Mouse (Mus musculus) regulatory T cell (primary cell): Measurements from ENCODE around the gene Slc25a21.

Experiments used
- in situ Hi-C: fragments of 300-600 bp; cut with MboI, MseI; formaldehyde crosslinking; loops from one replicate; pipeline ENCODE4 v1.15.1; 2025; ENCODE audit warnings: high pct_unique_total_duplicates

Slc25a21 gene

DNA sequence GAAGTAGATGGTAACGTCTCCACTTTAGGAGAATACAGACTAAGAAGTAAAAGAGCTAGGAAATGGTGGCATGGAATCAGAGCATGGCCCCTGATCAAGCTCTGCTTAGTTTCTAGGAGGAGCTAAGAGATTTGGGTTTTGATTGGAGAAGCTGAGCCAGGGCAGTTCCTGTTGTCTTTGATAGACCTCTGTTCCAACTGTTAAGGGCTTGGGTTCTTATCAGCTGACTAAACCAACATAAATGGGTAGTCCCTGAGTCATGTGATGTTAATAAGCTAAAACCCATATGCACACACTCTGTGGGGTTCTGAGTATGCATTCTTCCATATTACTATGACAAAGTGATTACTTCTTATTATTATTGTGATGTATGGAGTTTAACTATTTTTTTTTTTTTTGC lies 412.0 kb downstream of the Slc25a21 start:
- in situ Hi-C loops = no loop called here

DNA sequence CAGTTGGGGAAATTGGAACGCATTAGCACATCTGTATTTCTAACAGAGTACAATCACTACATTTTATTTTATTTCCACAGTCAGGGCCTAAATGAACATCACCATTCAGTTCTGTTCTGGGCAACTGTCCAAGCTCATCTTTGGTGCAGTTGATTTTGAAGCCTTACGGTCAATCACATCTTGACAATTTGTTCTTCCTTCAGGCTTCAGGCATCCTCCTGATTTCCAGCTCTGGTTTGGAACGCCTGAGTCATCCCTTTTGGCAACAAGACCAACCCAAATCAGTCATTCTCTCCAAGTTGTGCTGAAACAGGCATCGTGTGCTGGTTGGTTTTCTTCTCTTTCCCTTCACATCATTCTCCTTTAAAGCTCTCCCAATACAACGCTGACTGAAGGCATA lies 416.1 kb downstream of the Slc25a21 start:
- in situ Hi-C loops = no loop called here

DNA sequence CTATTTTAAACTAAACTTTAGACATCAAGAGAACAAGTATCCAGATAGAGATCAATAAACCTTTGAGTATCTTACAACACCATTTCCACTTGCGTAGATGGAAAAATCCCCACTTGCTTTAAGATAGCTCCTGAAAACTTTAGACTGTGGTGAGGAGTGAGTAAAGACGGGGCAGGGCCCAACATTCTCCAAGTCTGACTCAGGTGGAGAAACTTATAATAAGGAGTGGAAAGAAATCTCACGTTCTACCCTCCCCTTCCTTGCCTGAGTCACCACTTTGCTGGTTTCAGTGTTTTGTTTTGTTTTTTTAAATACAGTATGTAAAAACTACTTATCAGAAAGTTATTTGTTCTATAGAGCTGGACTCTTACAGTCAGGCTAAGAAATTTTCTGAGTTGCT lies 417.7 kb downstream of the Slc25a21 start:
- in situ Hi-C loops = no loop called here

DNA sequence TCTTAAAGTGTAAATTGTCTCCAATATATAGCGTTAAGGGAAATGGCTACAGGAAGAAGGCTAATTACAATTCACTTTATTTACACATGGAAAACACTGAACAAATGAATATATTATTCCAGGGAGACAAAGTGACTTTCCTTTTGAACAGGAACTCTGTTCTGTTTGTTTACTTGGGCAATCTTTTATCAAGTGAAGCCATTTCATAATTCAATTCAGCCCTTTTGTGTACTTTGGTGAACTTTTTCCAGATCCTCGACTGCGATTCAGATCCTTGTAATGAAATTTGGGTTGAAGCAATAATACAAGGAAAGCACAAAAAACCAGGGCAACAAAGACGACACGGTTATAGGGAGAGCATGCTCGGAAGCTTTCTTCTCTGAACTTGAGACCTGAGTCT lies 423.3 kb downstream of the Slc25a21 start:
- in situ Hi-C loops = no loop called here

DNA sequence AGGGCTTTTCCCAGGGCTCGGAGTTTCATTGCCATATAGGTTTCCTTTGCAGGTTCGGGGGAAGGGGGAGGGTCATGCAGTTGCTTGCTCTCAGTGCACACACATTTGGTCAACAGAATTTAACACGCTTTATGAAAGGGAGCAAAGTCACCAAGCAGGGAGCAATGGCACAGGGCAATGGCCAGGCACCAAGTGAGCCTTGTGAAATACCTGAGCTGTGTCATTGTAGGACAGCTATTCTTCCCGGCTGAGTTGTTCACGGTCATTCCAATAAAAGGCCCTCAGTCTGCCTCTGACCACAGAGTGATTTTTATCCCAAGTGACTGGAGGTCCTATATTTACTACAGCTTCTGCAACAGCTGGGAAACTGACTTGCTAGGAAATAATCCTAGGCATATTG lies 427.9 kb downstream of the Slc25a21 start:
- in situ Hi-C loops = no loop called here

DNA sequence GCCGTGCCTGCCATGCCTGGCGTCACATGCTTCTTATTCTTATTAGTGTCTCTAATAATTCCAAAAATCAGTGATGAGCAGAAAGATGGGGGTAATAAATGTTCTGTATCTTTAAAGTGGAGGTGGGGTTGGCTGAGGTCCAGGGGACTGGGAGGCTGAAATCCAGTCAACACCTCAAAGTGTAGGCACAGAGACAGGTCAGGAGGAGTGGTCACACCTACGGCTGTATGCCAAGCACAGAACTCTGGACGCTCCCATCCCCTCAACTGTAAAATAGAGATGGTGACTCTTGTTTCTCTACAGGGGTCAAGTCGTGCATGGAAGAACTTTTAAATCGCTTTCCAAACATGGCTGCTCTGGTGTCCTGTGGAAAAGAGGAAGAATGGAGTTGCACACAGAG lies 429.8 kb downstream of the Slc25a21 start:
- in situ Hi-C loops = no loop called here

DNA sequence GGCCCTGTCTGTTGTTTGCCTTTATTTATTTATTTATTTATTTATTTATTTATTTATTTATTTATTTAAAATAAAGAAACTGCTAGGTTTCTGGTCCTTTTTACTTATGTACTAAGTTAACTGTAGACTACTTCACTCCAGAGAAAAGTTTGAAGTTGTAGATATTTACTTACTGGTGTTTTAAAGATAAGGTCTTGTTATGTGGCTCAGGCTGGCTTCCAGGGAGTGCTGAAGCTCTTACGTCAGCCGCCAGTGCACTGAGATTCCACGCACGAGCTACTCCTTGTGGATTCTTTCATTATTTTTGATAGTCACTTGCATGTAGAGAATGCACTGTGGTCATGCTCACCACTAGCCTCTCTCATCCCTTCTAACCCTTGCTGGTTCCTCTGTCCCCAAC lies 460.2 kb downstream of the Slc25a21 start:
- in situ Hi-C loops = no loop called here

DNA sequence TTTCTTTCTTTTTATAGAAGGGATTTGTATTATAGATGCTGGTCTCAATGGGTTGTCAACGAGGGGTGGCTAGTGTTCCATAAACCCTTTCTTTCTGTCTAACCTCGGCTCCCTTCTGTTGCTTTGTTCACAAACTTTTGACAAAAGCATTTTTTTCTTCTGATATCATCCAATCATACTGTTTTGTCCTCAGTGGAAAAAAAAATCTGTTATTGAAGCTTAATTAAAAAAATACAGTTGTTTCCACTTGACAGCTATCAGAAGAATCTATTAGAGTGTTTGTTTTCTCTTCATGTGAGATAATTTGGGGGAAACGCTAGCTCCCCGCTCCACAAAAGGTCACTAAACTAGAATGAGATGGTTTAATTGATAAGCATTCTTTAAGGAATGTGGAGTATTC lies 469.6 kb downstream of the Slc25a21 start:
- in situ Hi-C loops = no loop called here

DNA sequence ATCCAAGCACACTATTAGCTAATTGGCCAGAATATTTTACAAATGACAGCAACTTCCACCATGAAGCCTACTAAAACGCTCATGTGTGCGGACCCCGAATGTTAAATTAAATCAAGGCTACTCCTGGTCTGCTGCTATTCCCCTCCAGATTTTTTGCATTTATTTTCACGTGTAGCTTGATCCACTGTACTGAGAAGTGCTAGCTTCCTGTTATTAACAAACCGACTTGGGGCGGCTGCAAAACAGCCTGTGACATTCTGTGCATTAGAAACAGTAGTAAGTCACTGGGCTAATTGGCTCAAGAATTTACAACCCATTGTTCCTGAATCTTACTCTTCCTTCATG lies 478.6 kb downstream of the Slc25a21 start:
- in situ Hi-C loops = no loop called here

DNA sequence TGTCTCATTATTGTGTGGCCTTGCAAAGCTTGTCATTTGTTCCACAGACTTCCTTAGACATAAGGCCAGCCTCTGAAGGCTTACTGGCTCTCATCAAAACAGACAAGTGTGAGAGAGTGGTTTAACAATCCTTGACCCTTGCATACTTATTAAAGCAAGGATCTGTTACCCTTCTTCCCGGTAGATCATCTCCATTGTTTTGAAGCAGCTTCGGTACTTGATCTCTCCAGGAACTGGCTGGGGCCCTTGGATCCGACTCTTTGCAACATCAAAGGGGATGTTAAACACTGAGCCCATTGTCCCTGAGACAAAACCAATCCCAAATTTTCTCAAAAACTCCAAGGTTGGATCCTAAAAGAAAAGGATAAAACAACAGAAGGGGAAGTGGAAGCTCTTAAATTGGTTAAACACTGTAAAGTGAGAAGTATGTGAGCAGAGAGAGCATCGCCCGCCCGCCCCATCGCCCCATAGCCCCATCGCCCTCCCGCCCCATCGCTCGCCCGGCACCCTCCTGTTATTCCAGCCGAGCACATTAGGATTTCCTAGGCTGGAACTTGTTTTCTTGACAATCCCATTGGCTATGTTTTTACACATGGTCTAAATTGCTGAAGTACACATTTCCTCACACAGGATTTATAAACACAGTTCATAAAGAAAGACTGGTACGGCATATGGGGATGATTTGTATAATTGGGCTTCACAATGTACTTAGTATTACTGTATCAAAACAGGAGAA lies 479.1 kb downstream of the Slc25a21 start:
- in situ Hi-C loops = no loop called here

DNA sequence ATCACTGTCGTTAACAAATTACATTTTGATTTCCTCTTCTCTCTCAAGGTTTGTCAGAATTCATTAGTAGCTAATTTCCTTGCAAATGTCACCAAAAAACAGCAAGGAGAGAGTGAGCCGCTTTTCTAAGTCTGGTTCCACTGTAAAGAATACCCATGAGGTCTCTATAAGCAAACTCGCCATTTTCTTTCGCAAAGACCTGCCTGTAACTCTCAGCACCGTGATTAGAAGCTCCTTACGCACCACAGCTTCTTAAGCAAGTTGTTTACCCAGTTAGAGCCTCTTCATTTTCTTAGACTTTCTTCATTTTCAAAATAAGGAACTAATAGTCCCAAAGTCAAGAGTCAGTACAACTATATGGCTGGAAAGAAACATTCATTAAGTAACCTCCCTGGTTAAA lies 496.3 kb downstream of the Slc25a21 start:
- in situ Hi-C loops = no loop called here

DNA sequence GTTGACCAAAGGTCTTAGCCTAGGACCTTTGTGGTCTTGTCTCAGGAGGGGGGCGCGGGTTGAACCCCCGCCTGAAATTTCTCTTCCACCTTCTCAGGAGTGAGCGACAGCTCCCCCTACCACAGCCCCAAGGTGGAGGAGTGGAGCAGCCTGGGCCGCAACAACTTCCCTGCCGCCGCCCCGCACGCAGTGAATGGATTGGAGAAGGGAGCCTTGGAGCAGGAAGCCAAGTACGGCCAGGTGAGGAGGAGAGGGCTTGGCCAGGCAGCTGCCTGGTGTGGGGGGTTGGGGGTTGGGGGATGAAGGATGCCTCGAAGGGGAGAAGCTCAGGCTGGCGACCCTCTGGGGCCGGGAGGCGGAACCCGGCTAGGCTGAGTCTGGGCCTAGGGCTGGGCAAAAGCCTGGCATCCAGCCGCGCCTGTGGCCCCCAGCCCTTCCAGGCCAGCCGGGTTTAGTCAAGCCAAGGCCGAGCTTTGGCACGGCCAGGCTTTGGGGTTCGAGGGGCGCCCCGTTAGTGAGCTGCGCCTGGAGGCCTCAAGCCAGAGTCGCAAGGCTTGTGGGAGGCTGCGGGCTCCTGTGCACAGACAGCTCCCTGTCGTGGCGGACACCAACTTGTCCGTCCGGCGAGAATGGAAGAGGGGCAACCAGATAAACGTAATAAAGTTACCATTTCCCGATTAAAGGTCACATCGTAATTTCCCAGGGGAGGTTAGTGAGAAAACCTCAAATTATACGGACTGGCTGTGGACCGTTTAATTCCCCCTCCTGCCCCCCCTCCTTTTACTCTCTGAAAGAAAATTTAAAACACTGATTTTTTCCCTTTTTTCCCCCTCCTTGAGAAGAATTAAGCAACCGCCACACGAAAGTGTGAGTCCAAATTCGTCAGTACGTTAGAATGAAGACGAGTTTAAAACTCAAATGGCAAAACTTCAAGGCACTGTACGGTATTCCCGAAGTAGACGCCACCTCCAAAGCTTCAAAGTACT lies 497.1 kb downstream of the Slc25a21 start:
- in situ Hi-C loops = loop anchor here (5.0 kb wide), 1 partner anchor 837 kb away; no protein-coding TSS in a partner anchor

DNA sequence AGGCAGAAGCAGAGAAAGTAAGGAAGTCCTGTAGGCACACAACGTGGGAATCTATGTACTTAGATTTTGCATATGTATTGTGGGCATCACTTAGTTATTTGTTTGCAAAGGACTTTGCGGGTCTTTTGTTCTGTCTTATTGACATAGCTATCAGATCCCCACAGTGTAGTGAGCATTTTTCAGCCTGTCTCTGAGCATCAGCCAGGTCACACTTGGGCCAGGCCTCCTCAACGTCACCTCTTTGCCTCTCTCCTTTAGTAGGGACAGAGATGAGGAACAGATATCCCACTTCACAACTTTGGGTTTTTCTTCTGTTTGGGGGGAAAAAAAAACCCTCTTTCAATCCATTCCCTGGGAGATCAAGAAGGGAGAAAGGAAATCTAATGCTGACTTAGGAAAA lies 497.9 kb downstream of the Slc25a21 start:
- in situ Hi-C loops = loop anchor here (5.0 kb wide), 1 partner anchor 838 kb away; no protein-coding TSS in a partner anchor

DNA sequence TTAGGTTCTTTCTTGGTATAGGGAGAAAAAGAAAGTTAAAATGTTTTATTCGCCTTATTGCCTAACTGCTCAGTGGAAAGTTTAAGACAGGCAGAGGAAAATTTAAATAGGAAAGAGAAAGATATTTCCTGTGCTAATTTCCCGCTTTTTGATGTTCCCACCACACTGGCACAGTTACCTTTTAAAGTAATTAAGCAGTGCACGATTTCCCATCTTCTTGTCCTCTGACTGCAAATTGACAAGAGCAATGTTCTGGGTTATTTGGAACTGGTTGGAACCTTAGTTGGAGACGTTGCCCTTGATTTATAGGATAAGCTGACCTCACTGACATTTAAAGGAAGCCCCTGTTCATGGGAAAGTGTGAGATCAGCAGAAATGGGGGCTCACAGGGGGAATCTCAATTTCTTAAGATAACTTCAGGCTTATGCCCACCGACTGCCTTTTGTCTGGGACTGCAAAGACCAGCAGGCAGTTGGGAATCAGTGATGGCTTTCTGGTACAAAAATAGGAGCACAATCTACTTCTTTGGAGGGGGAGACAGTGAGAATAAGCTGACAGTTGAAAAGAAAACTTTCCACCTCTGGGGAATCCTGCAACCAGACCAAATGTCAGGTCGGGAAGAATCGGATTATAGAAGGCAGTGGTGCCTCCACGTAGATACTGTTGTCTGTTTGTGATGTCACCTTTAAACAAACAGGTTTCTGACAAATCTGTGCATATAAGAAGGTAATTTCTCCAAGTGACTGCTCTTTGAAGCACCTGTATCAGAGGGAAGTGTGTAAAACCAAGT lies 498.9 kb downstream of the Slc25a21 start:
- in situ Hi-C loops = loop anchor here (5.0 kb wide), 1 partner anchor 839 kb away; no protein-coding TSS in a partner anchor

DNA sequence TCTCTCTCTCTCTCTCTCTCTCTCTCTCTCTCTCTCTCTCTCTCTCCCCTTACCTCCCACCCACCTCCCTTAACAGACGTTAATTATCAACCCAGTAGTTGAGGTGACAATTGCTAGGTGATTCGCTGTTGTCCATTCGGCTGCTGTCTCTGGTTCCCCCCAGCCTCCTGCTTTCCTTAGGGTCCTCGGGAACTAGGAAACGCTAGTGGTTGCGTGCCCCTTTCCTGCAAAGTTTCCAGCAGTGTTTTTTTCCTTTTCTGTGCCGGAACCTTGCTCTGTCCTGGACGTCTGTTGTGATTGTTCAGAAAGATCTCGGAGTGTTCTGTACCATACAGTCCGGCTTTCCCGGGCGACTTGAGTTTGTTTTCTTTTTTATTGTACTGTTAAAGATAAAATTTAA lies 499.5 kb downstream of the Slc25a21 start:
- in situ Hi-C loops = loop anchor here (5.0 kb wide), 1 partner anchor 840 kb away; no protein-coding TSS in a partner anchor

DNA sequence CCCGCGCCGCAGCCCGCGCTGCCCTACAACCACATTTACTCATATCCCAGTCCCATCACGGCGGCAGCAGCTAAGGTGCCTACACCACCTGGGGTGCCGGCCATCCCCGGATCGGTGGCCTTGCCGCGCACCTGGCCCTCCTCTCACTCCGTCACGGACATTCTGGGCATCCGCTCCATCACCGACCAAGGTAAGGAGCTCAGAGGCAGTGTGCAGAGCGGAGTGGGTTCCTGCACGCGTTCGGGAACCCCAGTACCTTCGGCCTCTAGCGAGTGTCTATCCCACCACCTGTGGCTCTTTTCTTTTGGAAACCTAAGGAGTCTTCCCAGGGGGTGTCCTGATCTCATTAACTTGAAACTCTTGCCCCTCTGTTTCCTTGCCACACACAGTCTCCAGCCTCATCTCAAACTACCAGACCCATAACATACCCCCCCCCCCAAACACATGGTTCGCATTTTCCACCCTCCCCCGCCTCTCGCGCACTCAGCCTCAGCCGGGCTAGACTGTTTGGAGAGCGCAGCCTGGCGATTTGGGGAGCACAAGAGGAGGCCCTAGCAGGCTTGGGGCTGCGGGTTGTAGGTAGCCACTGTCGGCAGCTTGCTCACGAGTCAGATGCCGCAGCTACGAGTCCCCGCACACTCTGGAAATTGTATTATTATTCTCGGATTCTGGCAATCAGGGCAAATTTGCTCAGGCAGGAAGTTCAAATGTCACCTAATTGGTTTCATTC lies 500.1 kb downstream of the Slc25a21 start:
- in situ Hi-C loops = loop anchor here (5.0 kb wide), 1 partner anchor 840 kb away; no protein-coding TSS in a partner anchor

DNA sequence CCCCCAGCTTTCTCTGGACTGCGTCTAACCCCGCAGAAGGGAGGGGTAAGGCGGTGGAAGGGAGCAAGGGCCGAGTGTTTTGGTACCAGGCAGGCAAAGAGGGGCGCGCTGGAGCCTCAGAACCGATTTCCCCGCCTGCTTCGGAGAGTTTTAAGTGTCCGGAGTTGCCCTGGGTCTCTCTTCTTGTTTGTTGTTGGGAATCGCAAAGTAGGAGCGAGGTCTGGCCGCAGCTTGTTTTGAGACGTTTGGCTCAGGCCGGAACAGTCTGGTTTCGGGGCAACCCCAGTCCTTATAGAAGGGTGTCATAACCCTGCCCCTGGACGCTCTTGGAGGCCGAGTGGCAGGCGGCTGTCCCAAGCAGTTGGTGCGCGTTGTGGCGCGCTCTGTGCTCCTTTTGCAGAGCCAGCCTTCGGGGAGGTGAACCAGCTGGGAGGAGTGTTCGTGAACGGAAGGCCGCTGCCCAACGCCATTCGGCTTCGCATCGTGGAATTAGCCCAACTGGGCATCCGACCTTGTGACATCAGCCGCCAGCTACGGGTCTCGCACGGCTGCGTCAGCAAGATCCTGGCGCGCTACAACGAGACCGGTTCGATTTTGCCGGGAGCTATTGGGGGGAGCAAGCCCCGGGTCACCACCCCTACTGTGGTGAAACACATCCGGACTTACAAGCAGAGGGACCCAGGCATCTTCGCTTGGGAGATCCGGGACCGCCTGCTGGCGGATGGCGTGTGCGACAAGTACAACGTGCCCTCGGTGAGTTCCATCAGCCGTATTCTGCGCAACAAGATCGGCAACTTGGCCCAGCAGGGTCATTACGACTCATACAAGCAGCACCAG lies 500.9 kb downstream of the Slc25a21 start:
- in situ Hi-C loops = loop anchor here (5.0 kb wide), 1 partner anchor 841 kb away; no protein-coding TSS in a partner anchor

DNA sequence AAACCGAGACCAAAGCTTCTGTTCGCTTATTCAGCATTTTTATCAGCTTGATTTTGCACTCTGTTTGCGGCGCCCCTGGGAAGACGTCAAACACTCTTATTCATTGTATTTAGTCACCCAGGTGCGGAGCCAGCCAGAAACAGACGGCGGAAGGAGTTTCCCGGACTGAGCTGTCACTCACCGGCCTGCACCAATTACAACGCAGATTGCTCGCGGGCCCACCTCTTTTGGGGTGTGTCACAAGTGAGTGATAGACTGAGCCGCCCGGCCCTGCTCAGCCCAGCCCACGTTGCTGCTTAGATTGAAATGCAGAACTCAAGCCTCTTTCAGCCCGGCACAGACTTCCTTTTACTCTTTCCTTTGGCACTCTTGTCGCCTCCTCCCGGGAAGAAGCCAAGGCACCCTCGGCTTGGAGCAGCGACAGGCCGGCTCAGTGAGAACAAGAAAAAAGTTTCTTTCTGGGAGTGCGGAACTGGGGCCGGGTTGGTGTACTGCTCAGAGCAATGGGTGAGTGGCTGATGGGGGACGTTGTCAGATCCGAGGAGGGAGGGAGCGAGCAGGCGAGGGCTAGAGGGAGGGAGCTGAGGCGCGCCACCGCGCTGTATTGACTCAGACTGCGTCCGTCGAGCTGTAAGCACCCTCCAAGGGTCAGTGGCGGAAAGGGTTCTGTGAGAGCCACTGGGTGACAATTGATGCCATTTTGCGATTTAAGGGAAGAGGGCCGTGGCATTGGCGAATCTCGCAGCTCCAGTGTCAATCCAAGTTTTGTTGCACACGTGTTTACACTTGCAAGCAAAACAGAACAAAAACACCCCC lies 501.7 kb downstream of the Slc25a21 start:
- in situ Hi-C loops = loop anchor here (5.0 kb wide), 1 partner anchor 842 kb away; no protein-coding TSS in a partner anchor

DNA sequence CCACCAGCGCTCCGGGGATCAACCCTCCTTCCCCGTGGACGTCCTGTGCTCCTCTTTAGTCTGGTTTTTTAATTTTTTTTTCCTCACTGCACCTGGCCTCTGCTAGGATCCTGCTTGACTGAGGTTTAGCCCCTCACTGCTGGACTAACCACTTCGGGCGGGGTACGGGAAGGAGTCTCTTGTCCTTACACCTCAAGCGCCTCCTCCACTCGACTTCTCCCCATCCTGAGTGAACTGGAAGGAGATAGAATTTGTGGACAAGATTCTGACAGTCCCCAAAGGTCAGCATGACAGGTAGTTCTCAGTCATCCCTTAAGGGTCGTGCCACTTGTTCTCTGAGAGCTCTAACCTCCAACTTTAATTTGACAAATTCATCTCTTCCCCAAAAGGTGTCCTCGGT lies 502.3 kb downstream of the Slc25a21 start:
- in situ Hi-C loops = loop anchor here (5.0 kb wide), 1 partner anchor 842 kb away; no protein-coding TSS in a partner anchor
